8 mouse cellular contexts compared by ENCODE assay signal in genomic region chr3:87566066-87566465, GRCm38 (mm10). TPM values are rescaled to one million over a fixed set of nuclear protein-coding genes. Genes with fewer than 3 reads are reported as not detected.
DNase-seq lines count a peak whose midpoint lies in the region; TF ChIP-seq lines count a peak whose summit lies in the region.

No protein-coding gene starts in this region.

- H3K36me3 ChIP-seq in spleen, adult 2 months (ENCODE audit: control insufficient read depth, insufficient read depth, low read length): no peaks in the 10 kb centered on the region
- H3K36me3 ChIP-seq in embryonic facial prominence, embryonic 10.5 days (replicated peaks): no peaks in the 10 kb centered on the region

- no peaks in the 10 kb centered on the region for H3K9me3 ChIP-seq in embryonic facial prominence, embryonic 10.5 days

- no peaks in the 10 kb centered on the region for H3K4me1 ChIP-seq in spleen, adult 2 months (ENCODE audit: control insufficient read depth, insufficient read depth, insufficient read length)
- H3K4me1 ChIP-seq in embryonic facial prominence, embryonic 10.5 days: peaks cover 15% of the 10 kb centered on the region

- no peak for TF ChIP-seq POLR2A in spleen, adult 2 months (IDR thresholded peaks at IDR 0.05; ENCODE audit: low read depth, low read length)

- peak; percentile 20 to 50 for DNase-seq in spleen, adult 2 months (ENCODE audit: low read depth in 1 of 2, low spot score in 2 of 2)
- DNase-seq in spleen, adult 12 weeks (ENCODE audit: low spot score): no peak
- DNase-seq in embryonic facial prominence, embryonic 10.5 days (ENCODE audit: low spot score): peak; percentile 83
- DNase-seq in heart, adult 18-20 months: peak; percentile 68 to 82
- peak; percentile 83 for DNase-seq in kidney, adult 11 months
- peak; percentile 83 to 86 for DNase-seq in left cerebral cortex, postnatal 36 days (ENCODE audit: low spot score in 2 of 2)
- peak; percentile 93 for DNase-seq in mesoderm, embryonic 11.5 days (ENCODE audit: low read depth, low spot score)
- DNase-seq in right cerebral cortex, postnatal 36 days (ENCODE audit: low spot score in 2 of 2): peak; percentile 85 to 92

- H3K27me3 ChIP-seq in spleen, adult 2 months (ENCODE audit: control insufficient read depth, insufficient read depth, low read length): no peaks in the 10 kb centered on the region
- H3K27me3 ChIP-seq in embryonic facial prominence, embryonic 10.5 days (replicated peaks; ENCODE audit: low read depth, poor library complexity, severe bottlenecking): no peaks in the 10 kb centered on the region

- H3K27ac ChIP-seq in spleen, adult 2 months (ENCODE audit: insufficient read depth, low read length): no peak overlapping the region
- peak overlapping the region; percentile 84 for H3K27ac ChIP-seq in embryonic facial prominence, embryonic 10.5 days (replicated peaks)

- 30% methylated on average over 4 of the region's 4 CpGs for WGBS in spleen, adult 2 months
- 9% methylated on average over 4 of the region's 4 CpGs for WGBS in embryonic facial prominence, embryonic 10.5 days

- intact Hi-C loops in left cerebral cortex, postnatal 36 days (cut with DNase I): loop anchor here (5.0 kb wide), 1 partner anchor 51 kb away; the partner anchor contains the start of gene Arhgef11

- no peak overlapping the region for H3K4me3 ChIP-seq in spleen, adult 2 months (ENCODE audit: extremely low read depth, insufficient read depth, insufficient read length)
- peak overlapping the region; percentile 34 for H3K4me3 ChIP-seq in embryonic facial prominence, embryonic 10.5 days

- no peak for TF ChIP-seq CTCF in spleen, adult 2 months (IDR thresholded peaks at IDR 0.05; ENCODE audit: extremely low read depth, insufficient read depth, insufficient read length, insufficient replicate concordance)

RNA-seq across cellular contexts. Expression of gene Etv3, which starts 40.9 kb away (rescaled TPM):
- polyA plus RNA-seq in spleen, adult 2 months (2012; rRNA removed): 17.5 and 22.4 TPM in 2 replicates
- 11.9 and 14.0 TPM in 2 replicates for polyA plus RNA-seq in embryonic facial prominence, embryonic 10.5 days (2016; fragmentation: Nextera tagmentation; extraction: Ambion mirVana)
- 10 to 100 TPM; 18.6 to 20.9 TPM for total RNA-seq in heart, adult 18-20 months (2021)
- 10 to 100 TPM; 21.1 to 22.1 TPM for total RNA-seq in left cerebral cortex, postnatal 36 days (2021)

RNA-seq across cellular contexts. Expression of gene Arhgef11, which starts 51.3 kb away (rescaled TPM):
- polyA plus RNA-seq in spleen, adult 2 months (2012; rRNA removed): 15.6 and 16.4 TPM in 2 replicates
- polyA plus RNA-seq in embryonic facial prominence, embryonic 10.5 days (2016; fragmentation: Nextera tagmentation; extraction: Ambion mirVana): 16.0 and 16.9 TPM in 2 replicates
- 10 to 100 TPM; 18.9 to 19.2 TPM for total RNA-seq in heart, adult 18-20 months (2021)
- total RNA-seq in left cerebral cortex, postnatal 36 days (2021): 10 to 100 TPM; 55.6 to 60.3 TPM
